Mouse (Mus musculus) small intestine, adult 2 months (tissue): ENCODE data around the gene Ppp1r8. TPM values are rescaled to one million over a fixed set of nuclear protein-coding genes. Genes with fewer than 3 reads are reported as not detected.

Experiments used
- H3K27ac ChIP-seq: fragments of 200-500 bp; 2 replicates; pipeline ENCODE4 v1.5.1; 2012; ENCODE audit warnings: low read depth, low read length, control low read depth, inconsistent platforms; ENCODE audit not compliant: insufficient read depth
- H3K27me3 ChIP-seq: fragments of 200-500 bp; 2 replicates; pipeline ENCODE4 v1.6.1; 2012; ENCODE audit warnings: mild to moderate bottlenecking, moderate library complexity, low read length, inconsistent platforms; ENCODE audit not compliant: control insufficient read depth, insufficient read depth
- H3K36me3 ChIP-seq: fragments of 200-500 bp; 2 replicates; pipeline ENCODE4 v1.6.1; 2012; ENCODE audit warnings: mild to moderate bottlenecking, low read length, control low read depth, inconsistent platforms; ENCODE audit not compliant: control insufficient read depth, insufficient read depth
- H3K4me1 ChIP-seq: fragments of 200-500 bp; 2 replicates; pipeline ENCODE4 v1.6.1; 2012; ENCODE audit warnings: low read length, inconsistent platforms, mixed read lengths; ENCODE audit not compliant: control insufficient read depth, insufficient read depth, insufficient read length
- H3K4me3 ChIP-seq: fragments of 200-500 bp; 2 replicates; pipeline ENCODE4 v1.5.1; 2012; ENCODE audit warnings: low read depth, mild to moderate bottlenecking, control low read depth, inconsistent platforms, low read length, moderate library complexity
- CTCF ChIP-seq: fragments of 200-500 bp; IDR thresholded peaks from 2 replicates; pipeline ENCODE4 v1.5.1; 2012; ENCODE audit warnings: low read depth, mild to moderate bottlenecking, control low read depth, inconsistent platforms, low read length, moderate library complexity, mixed read lengths; ENCODE audit not compliant: insufficient replicate concordance, insufficient read length; ENCODE audit errors: extremely low read depth
- POLR2A ChIP-seq: fragments of 200-500 bp; IDR thresholded peaks from 2 replicates; pipeline ENCODE4 v1.6.1; 2012; ENCODE audit warnings: low read depth, mild to moderate bottlenecking, control low read depth, inconsistent platforms, low read length, moderate library complexity
- WGBS: fragments of 180-500 bp; shearing (Covaris S2); methylation state at CpG from one replicate; pipeline ENCODE4 v1.1.7; 2018; 5-methylcytosine and 5-hydroxymethylcytosine counted together
- polyA plus RNA-seq: library from polyadenylated mRNA; depleted of rRNA; stranded (reverse); fragments of >200 nt; gene quantifications from 2 replicates; pipeline ENCODE4 v1.2.3, GENCODE M21; 2012

Ppp1r8 gene
- polyA plus RNA-seq, 1 experiment = 15.6 TPM

- 79% methylated on average over 7 of the region's 7 CpGs for WGBS
Observed at GRCm38 (mm10) chr4:132806620-132807191, 36.3 kb downstream of the Ppp1r8 start.

GRCm38 (mm10) chr4:132805599-132806197 is 37.3 kb downstream of the Ppp1r8 start:
- TF ChIP-seq POLR2A = no peak
- no peak for TF ChIP-seq CTCF
- H3K36me3 ChIP-seq = no peaks in the 10 kb centered on the region
- 53% methylated on average over 12 of the region's 12 CpGs for WGBS
- peaks cover 14% of the 10 kb centered on the region; the same call in 1 of the 2 replicates for H3K4me1 ChIP-seq
- H3K4me3 ChIP-seq = no peak overlapping the region
- H3K27ac ChIP-seq = peak overlapping the region; percentile 47
- no peaks in the 10 kb centered on the region for H3K27me3 ChIP-seq

More at GRCm38 (mm10) chr4:132806620-132807191, 36.3 kb downstream of the Ppp1r8 start:
- Histone ChIP-seq H3K4me1 (peaks cover 14% of the 10 kb centered on the region; the same call in 1 of the 2 replicates), H3K27me3 (no peaks in the 10 kb centered on the region), H3K27ac (no peak overlapping the region), H3K4me3 (no peak overlapping the region), H3K36me3 (no peaks in the 10 kb centered on the region)
- no peak for TF ChIP-seq CTCF

GRCm38 (mm10) chr4:132805146-132805545 is 37.8 kb downstream of the Ppp1r8 start:
- Histone ChIP-seq H3K27me3 (no peaks in the 10 kb centered on the region), H3K4me3 (no peak overlapping the region), H3K27ac (peak overlapping the region; percentile 60), H3K36me3 (no peaks in the 10 kb centered on the region), H3K4me1 (peaks cover 14% of the 10 kb centered on the region; the same call in 1 of the 2 replicates)
- WGBS = 49% methylated on average over 5 of the region's 5 CpGs
- TF ChIP-seq CTCF (no peak), POLR2A (no peak)

DNA sequence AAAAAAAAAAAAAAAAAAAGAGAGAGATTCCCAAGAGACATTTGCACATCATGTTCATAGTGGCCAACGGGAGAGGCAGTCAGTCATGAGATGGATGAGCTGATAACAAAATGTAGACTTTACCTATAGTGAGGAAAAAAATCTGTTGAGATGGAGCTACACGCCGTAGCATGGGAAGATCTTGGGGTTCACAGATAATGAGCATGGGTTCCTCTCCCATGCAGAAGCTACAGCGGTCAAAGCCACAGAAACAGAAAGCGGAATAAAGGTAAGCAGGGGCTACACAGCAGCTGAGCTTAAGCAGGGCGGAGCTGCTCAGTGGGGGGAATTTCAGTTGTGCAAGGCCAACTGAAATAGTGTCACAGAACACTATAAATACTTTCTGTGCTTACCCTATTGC is 38.6 kb downstream of the Ppp1r8 start:
- 82% methylated on average over 6 of the region's 6 CpGs for WGBS

GRCm38 (mm10) chr4:132803876-132804275 is 39.1 kb downstream of the Ppp1r8 start:
- Histone ChIP-seq H3K4me3 (no peak overlapping the region), H3K4me1 (peaks cover 13% of the 10 kb centered on the region; the same call in 1 of the 2 replicates), H3K27ac (no peak overlapping the region), H3K27me3 (no peaks in the 10 kb centered on the region), H3K36me3 (no peaks in the 10 kb centered on the region)
- WGBS = 96% methylated on average over 7 of the region's 7 CpGs
- TF ChIP-seq CTCF (no peak), POLR2A (no peak)

More for the DNA sequence above, 38.6 kb downstream of the Ppp1r8 start:
- Histone ChIP-seq H3K36me3 (no peaks in the 10 kb centered on the region), H3K4me3 (no peak overlapping the region), H3K4me1 (peaks cover 14% of the 10 kb centered on the region; the same call in 1 of the 2 replicates), H3K27ac (no peak overlapping the region), H3K27me3 (no peaks in the 10 kb centered on the region)
- TF ChIP-seq POLR2A (no peak), CTCF (no peak)

DNA sequence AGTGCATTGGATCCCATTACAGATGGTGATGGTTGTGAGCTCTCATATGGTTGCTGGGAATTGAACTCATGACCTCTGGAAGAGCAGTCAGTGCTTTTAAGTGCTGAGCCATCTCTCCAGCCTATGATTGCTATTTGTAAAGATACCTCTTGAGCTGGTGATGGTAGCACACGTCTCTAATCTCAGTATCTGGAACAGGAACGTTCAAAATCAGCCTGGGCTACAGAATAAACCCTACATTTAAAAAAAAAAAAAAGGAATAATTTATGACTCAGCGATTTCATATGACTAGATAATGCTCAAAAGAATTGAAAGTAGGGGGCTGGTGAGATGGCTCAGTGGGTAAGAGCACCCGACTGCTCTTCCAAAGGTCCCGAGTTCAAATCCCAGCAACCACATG is 39.8 kb downstream of the Ppp1r8 start:
- TF ChIP-seq CTCF (no peak), POLR2A (no peak)

DNA sequence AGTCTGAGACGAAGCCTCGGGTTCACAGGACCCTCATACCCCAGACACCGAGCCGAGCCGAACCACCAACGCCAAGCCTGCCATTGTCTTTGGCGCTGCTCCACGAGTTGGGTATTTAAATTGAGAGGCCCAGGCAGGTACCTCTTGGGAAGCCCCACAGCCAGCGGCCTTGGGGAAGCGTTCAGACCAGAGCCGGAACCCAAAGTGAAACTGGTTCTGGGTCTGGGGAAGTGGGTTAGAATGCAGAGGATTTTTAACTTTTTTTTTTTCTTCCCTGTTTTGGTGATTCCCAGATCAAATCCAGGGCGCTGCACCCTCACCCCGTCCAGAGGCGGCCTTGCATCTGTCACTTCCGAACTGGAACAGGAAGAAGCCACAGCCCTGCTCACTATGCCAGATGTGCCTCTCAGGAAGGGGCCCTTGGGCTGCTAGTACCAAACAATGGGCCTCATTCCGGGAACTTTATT is 40.8 kb downstream of the Ppp1r8 start:
- no peaks in the 10 kb centered on the region for H3K36me3 ChIP-seq
- TF ChIP-seq POLR2A (no peak), CTCF (no peak)
- no peaks in the 10 kb centered on the region for H3K27me3 ChIP-seq
- H3K4me1 ChIP-seq = peaks cover 9% of the 10 kb centered on the region; the same call in 1 of the 2 replicates
- peak overlapping the region; percentile 21; the same call in 1 of the 2 replicates for H3K4me3 ChIP-seq
- WGBS = 66% methylated on average over 16 of the region's 16 CpGs
- peak overlapping the region; percentile 53 for H3K27ac ChIP-seq

More for the DNA sequence above, 39.8 kb downstream of the Ppp1r8 start:
- Histone ChIP-seq H3K4me1 (peaks cover 9% of the 10 kb centered on the region; the same call in 1 of the 2 replicates), H3K27ac (no peak overlapping the region), H3K4me3 (no peak overlapping the region), H3K27me3 (no peaks in the 10 kb centered on the region), H3K36me3 (no peaks in the 10 kb centered on the region)
- 82% methylated on average over 5 of the region's 5 CpGs for WGBS
